Mouse (Mus musculus) stomach, embryonic 15.5 days (tissue): Measurements from ENCODE around the gene Gm28897. TPM values are rescaled to one million over a fixed set of nuclear protein-coding genes. Genes with fewer than 3 reads are reported as not detected.
"Not testable (repeated sequence)": the region's sequence is repeated elsewhere in the genome, so short reads cannot be mapped to it uniquely, and the experiment has no call there.

Source experiments
- ATAC-seq: fragments of 200-750 bp; cut with Nextera tagmentation; 2 replicates; pipeline ENCODE4 v1.8.0; 2017; ENCODE audit warnings: low read depth, moderate number of reproducible peaks, moderate TSS enrichment; ENCODE audit not compliant: insufficient read depth, low FRiP score
- H3K27ac ChIP-seq: fragments of 300-500 bp; sonication (generic); 2 replicates; pipeline ENCODE4 v1.5.1; 2015; ENCODE audit warnings: mild to moderate bottlenecking, inconsistent platforms
- H3K27me3 ChIP-seq: fragments of 300-500 bp; sonication (generic); replicated peaks from 2 replicates; pipeline ENCODE4 v1.6.1; 2015; ENCODE audit warnings: inconsistent platforms
- H3K36me3 ChIP-seq: fragments of 300-500 bp; sonication (generic); 2 replicates; pipeline ENCODE4 v1.6.1; 2015; ENCODE audit warnings: inconsistent platforms
- H3K4me1 ChIP-seq: fragments of 300-500 bp; sonication (generic); 2 replicates; pipeline ENCODE4 v1.6.1; 2015; ENCODE audit warnings: inconsistent platforms
- H3K4me2 ChIP-seq: fragments of 300-500 bp; sonication (generic); 2 replicates; pipeline ENCODE4 v1.6.1; 2015; ENCODE audit warnings: mild to moderate bottlenecking, inconsistent platforms
- H3K4me3 ChIP-seq: fragments of 300-500 bp; sonication (generic); replicated peaks from 2 replicates; pipeline ENCODE4 v1.5.1; 2015; ENCODE audit warnings: inconsistent platforms
- H3K9ac ChIP-seq: fragments of 300-500 bp; sonication (generic); 2 replicates; pipeline ENCODE4 v1.6.1; 2015; ENCODE audit warnings: inconsistent platforms
- H3K9me3 ChIP-seq: fragments of 300-500 bp; sonication (generic); 2 replicates; pipeline ENCODE4 v1.6.1; 2016; ENCODE audit warnings: inconsistent platforms
- WGBS: fragments of 180-500 bp; shearing (Covaris S2); methylation state at CpG from one replicate; pipeline ENCODE4 v1.1.7; 2015; 5-methylcytosine and 5-hydroxymethylcytosine counted together
- polyA plus RNA-seq: library from polyadenylated mRNA; unstranded; fragments of >200 nt; fragmentation: Nextera tagmentation; extraction: Ambion mirVana; gene quantifications from 2 replicates; pipeline ENCODE4 v1.2.1, GENCODE M21; 2015

Gm28897 gene
- not detected in 2 replicates for polyA plus RNA-seq

- H3K4me2 ChIP-seq, H3K9ac ChIP-seq, H3K4me3 ChIP-seq, H3K9me3 ChIP-seq, H3K4me1 ChIP-seq, H3K27ac ChIP-seq, H3K36me3 ChIP-seq, ATAC-seq, H3K27me3 ChIP-seq: not testable (repeated sequence)
- WGBS, result no CpG with 5 or more reads among the region's 6 CpGs
Observed at GRCm38 (mm10) chrY:80926695-80927094, at the start of gene Gm28897. Gene Gm28897 (plus strand): TSS chrY:80926995.
